8 mouse cellular contexts compared by ENCODE assay signal in genomic region chr2:35200898-35201668, GRCm38 (mm10). TPM values are rescaled to one million over a fixed set of nuclear protein-coding genes. Genes with fewer than 3 reads are reported as not detected.
DNase-seq lines count a peak whose midpoint lies in the region; ATAC-seq and TF ChIP-seq lines count a peak whose summit lies in the region.

TSS of gene Rab14 (minus strand) at chr2:35201120.

- ATAC-seq in Patski, result peak; percentile 86
- peak; percentile 97 for ATAC-seq in hindbrain, embryonic 13.5 days (ENCODE audit: low FRiP score)

- H3K4me1 ChIP-seq in hindbrain, embryonic 13.5 days (replicated peaks), result peaks cover 21% of the 10 kb centered on the region

- WGBS in hindbrain, embryonic 13.5 days, result under 1% methylated on average over 46 of the region's 47 CpGs

- in situ Hi-C loops in Patski (cut with MboI; ENCODE audit: low pct_unique_long_range_greater_than_20kb), result no loop called here

- peak within 1 kb of the TSS; percentile 96 for H3K4me2 ChIP-seq in hindbrain, embryonic 13.5 days

- H3K9ac ChIP-seq in hindbrain, embryonic 13.5 days, result peak within 1 kb of the TSS; percentile 97

- H3K27me3 ChIP-seq in Patski, result no peaks in the 10 kb centered on the region
- no peaks in the 10 kb centered on the region for H3K27me3 ChIP-seq in hindbrain, embryonic 13.5 days

- DNase-seq in Patski (ENCODE audit: low read depth, low spot score), result peak; percentile 88
- DNase-seq in cerebellum, postnatal 14 days, result peak; percentile 100
- DNase-seq in frontal cortex, postnatal 14 days (ENCODE audit: low spot score in 2 of 2), result peak; percentile 99 to 100
- peak; percentile 99 for DNase-seq in layer of hippocampus, postnatal 25 days (ENCODE audit: extremely low spot score in 1 of 2, low spot score in 1 of 2)
- DNase-seq in lung, postnatal 25 days (ENCODE audit: low spot score), result peak; percentile 100
- DNase-seq in retina, embryonic 14.5 days (ENCODE audit: low spot score), result peak; percentile 100
- peak; percentile 100 for DNase-seq in thymus, postnatal 4 days

- no peak for TF ChIP-seq CTCF in Patski (IDR thresholded peaks at IDR 0.05)

- peak within 1 kb of the TSS; percentile 99 for H3K4me3 ChIP-seq in hindbrain, embryonic 13.5 days

- H3K9me3 ChIP-seq in hindbrain, embryonic 13.5 days, result no peaks in the 10 kb centered on the region

- CTCF ChIA-PET in Patski (lab: Charles Lee), result no interaction called here

- H3K36me3 ChIP-seq in hindbrain, embryonic 13.5 days, result no peaks in the 10 kb centered on the region

- POLR2A ChIA-PET in Patski (lab: Charles Lee), result interaction anchor here (0.6 kb wide), 1 partner anchor 63 kb away, joined by 3 read pairs; no protein-coding TSS in a partner anchor

- peak within 1 kb of the TSS; percentile 98 for H3K27ac ChIP-seq in hindbrain, embryonic 13.5 days

RNA-seq across cellular contexts. Expression of gene Rab14, which starts in this region (rescaled TPM):
- polyA plus RNA-seq in Patski (2021), result 136 TPM
- polyA plus RNA-seq in hindbrain, embryonic 13.5 days (2015; fragmentation: Nextera tagmentation; extraction: Ambion mirVana), result 462 and 482 TPM in 2 replicates
- 100 to 1,000 TPM; 235 to 236 TPM for total RNA-seq in layer of hippocampus, postnatal 25 days (2021)

Comparison
In these comparisons a context has a peak if more than half of its experiments do, and no peak if none do; other contexts are left out.
1. Peak in every context shown above with its lines: DNase-seq, ATAC-seq, H3K4me3 ChIP-seq and H3K27ac ChIP-seq.